20 mouse cellular contexts compared by ENCODE assay signal in genomic region chr12:111830375-111830774, GRCm38 (mm10). TPM values are rescaled to one million over a fixed set of nuclear protein-coding genes. Genes with fewer than 3 reads are reported as not detected.
DNase-seq lines count a peak whose midpoint lies in the region; ATAC-seq lines count a peak whose summit lies in the region.
"Had no signal": no experiment of that assay in that cellular context is flagged by ENCODE, and none has a peak within 500 bp of the region (broad histone marks: within the 10 kb centered on the region; RNA-seq: fewer than 3 reads in every experiment).

No protein-coding gene starts in this region.

- no peak overlapping the region for H3K4me2 ChIP-seq in hindbrain, embryonic 13.5 days
- no peak overlapping the region for H3K4me2 ChIP-seq in hindbrain, embryonic 12.5 days (replicated peaks)
- no peak overlapping the region for H3K4me2 ChIP-seq in liver, embryonic 15.5 days
- H3K4me2 ChIP-seq: heart, embryonic 11.5 days; midbrain, embryonic 12.5 days had no signal

- WGBS in hindbrain, embryonic 13.5 days, result 90% methylated on average over 10 of the region's 10 CpGs
- 87% methylated on average over 10 of the region's 10 CpGs for WGBS in hindbrain, embryonic 12.5 days
- WGBS in liver, embryonic 15.5 days (ENCODE audit: insufficient replicate concordance), result 39% methylated on average over 10 of the region's 10 CpGs

- no peak for ATAC-seq in hindbrain, embryonic 13.5 days (ENCODE audit: low FRiP score)
- ATAC-seq in hindbrain, embryonic 12.5 days (ENCODE audit: low FRiP score), result no peak
- ATAC-seq in liver, embryonic 15.5 days (ENCODE audit: insufficient read depth), result peak; percentile 41
- ATAC-seq: activated CD4-positive, CD25-positive, alpha-beta regulatory T cell, adult 4 months; lung, postnatal 0 days had no signal

- H3K4me3 ChIP-seq in hindbrain, embryonic 13.5 days, result no peak overlapping the region
- H3K4me3 ChIP-seq in hindbrain, embryonic 12.5 days, result no peak overlapping the region
- no peak overlapping the region for H3K4me3 ChIP-seq in liver, embryonic 15.5 days (replicated peaks)
- H3K4me3 ChIP-seq: embryonic facial prominence, embryonic 10.5 days; gastrocnemius, adult 2 months; limb, embryonic 10.5 days; midbrain, embryonic 12.5 days had no signal

- peaks cover 99% of the 10 kb centered on the region for H3K36me3 ChIP-seq in hindbrain, embryonic 13.5 days
- peaks cover 83% of the 10 kb centered on the region for H3K36me3 ChIP-seq in hindbrain, embryonic 12.5 days
- peaks cover 83% of the 10 kb centered on the region for H3K36me3 ChIP-seq in liver, embryonic 15.5 days (replicated peaks)

- H3K27me3 ChIP-seq in hindbrain, embryonic 13.5 days, result no peaks in the 10 kb centered on the region
- H3K27me3 ChIP-seq in hindbrain, embryonic 12.5 days, result no peaks in the 10 kb centered on the region
- H3K27me3 ChIP-seq in liver, embryonic 15.5 days, result no peaks in the 10 kb centered on the region
- H3K27me3 ChIP-seq: midbrain, embryonic 12.5 days had no signal

- no peaks in the 10 kb centered on the region for H3K9me3 ChIP-seq in hindbrain, embryonic 13.5 days
- no peaks in the 10 kb centered on the region for H3K9me3 ChIP-seq in hindbrain, embryonic 12.5 days (replicated peaks)
- no peaks in the 10 kb centered on the region for H3K9me3 ChIP-seq in liver, embryonic 15.5 days (replicated peaks)
- H3K9me3 ChIP-seq: embryonic facial prominence, embryonic 10.5 days; limb, embryonic 10.5 days; midbrain, embryonic 12.5 days had no signal

- H3K4me1 ChIP-seq in hindbrain, embryonic 13.5 days (replicated peaks), result no peaks in the 10 kb centered on the region
- no peaks in the 10 kb centered on the region for H3K4me1 ChIP-seq in hindbrain, embryonic 12.5 days
- peaks cover 53% of the 10 kb centered on the region for H3K4me1 ChIP-seq in liver, embryonic 15.5 days (replicated peaks)
- H3K4me1 ChIP-seq: embryonic facial prominence, embryonic 10.5 days; limb, embryonic 10.5 days had no signal

- DNase-seq in liver, result peak; percentile 42
- no peak for DNase-seq in cerebellum, postnatal 4 days (ENCODE audit: low spot score in 2 of 2)
- DNase-seq in cerebellum, adult 18-20 months, result no peak
- no peak for DNase-seq in cerebellum, postnatal 14 days
- DNase-seq: adrenal gland, adult 8-10 months; cerebellum, adult 8-10 months; gastrocnemius, adult 2 months; kidney, adult 2 months; right cerebral cortex, postnatal 14 days had no signal

- 0 out of 2 replicates have a peak overlapping the region, but pooled peaks have one; percentile 14 for H3K27ac ChIP-seq in hindbrain, embryonic 13.5 days
- no peak overlapping the region for H3K27ac ChIP-seq in hindbrain, embryonic 12.5 days
- H3K27ac ChIP-seq in liver, embryonic 15.5 days (replicated peaks), result 0 out of 2 replicates have a peak overlapping the region, but pooled peaks have one; percentile 9
- H3K27ac ChIP-seq: embryonic facial prominence, embryonic 10.5 days; gastrocnemius, adult 2 months; kidney, postnatal 0 days; limb, embryonic 10.5 days; macrophage had no signal

- H3K9ac ChIP-seq in hindbrain, embryonic 13.5 days, result no peak overlapping the region
- H3K9ac ChIP-seq in hindbrain, embryonic 12.5 days, result no peak overlapping the region
- H3K9ac ChIP-seq in liver, embryonic 15.5 days, result no peak overlapping the region
- H3K9ac ChIP-seq: midbrain, embryonic 12.5 days had no signal

RNA-seq across cellular contexts. Expression of gene Zfyve21, which starts 16.4 kb away (rescaled TPM):
- polyA plus RNA-seq in hindbrain, embryonic 13.5 days (2015; fragmentation: Nextera tagmentation; extraction: Ambion mirVana), result 38.4 and 42.9 TPM in 2 replicates
- polyA plus RNA-seq in hindbrain, embryonic 12.5 days (2016; fragmentation: Nextera tagmentation; extraction: Ambion mirVana), result 53.5 and 56.8 TPM in 2 replicates
- polyA plus RNA-seq in liver, embryonic 15.5 days (2015; fragmentation: Nextera tagmentation; extraction: Ambion mirVana), result 64.4 and 78.6 TPM in 2 replicates

RNA-seq across cellular contexts. Expression of gene Xrcc3, which starts 16.7 kb away (rescaled TPM):
- 3.1 and 3.6 TPM in 2 replicates for polyA plus RNA-seq in hindbrain, embryonic 13.5 days (2015; fragmentation: Nextera tagmentation; extraction: Ambion mirVana)
- polyA plus RNA-seq in hindbrain, embryonic 12.5 days (2016; fragmentation: Nextera tagmentation; extraction: Ambion mirVana), result 5.8 and 6.4 TPM in 2 replicates
- 5.1 and 5.7 TPM in 2 replicates for polyA plus RNA-seq in liver, embryonic 15.5 days (2015; fragmentation: Nextera tagmentation; extraction: Ambion mirVana)
